Mouse (Mus musculus): ENCODE results near the gene Tuba1a. TPM values are rescaled to one million over a fixed set of nuclear protein-coding genes. Genes with fewer than 3 reads are reported as not detected.

Tuba1a gene
- 25.4 and 32.0 TPM in 2 replicates for total RNA-seq (2017)

GRCm38 (mm10) chr15:98953401-98954356, at the start of gene Tuba1a, which contains the start of gene Gm49450:
TSS of gene Tuba1a (minus strand) at chr15:98953703.
TSS of gene Gm49450 (minus strand) at chr15:98953551.
- ATAC-seq (replicated peaks; ENCODE audit: low read depth, poor library complexity, severe bottlenecking), result peak; percentile 90

DNA sequence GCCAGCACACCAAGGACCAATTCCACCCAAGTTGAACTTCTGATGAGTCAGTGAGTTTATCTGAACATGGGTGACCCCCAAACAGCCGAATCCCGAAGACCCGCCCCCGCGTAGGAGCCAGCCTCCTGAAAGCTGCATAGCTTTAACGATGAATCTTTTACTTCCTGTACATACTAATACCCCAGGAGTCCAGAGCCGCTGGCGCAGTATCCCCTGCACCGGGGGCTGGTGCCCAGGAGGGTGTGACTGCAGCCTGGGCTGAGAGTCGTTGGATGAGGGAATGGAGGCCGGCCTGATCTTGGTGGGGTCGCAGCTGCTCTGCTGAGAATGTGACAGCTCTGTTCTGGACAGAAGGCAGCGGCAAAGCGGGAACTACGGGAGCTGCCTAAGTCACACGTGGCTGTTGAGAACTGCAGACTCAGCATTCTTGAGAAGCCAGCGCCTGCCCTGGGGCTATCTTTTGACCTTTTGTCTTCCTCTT, 48.0 kb upstream of the Tuba1a start:
- ATAC-seq (replicated peaks; ENCODE audit: low read depth, poor library complexity, severe bottlenecking), result peak; percentile 51

DNA sequence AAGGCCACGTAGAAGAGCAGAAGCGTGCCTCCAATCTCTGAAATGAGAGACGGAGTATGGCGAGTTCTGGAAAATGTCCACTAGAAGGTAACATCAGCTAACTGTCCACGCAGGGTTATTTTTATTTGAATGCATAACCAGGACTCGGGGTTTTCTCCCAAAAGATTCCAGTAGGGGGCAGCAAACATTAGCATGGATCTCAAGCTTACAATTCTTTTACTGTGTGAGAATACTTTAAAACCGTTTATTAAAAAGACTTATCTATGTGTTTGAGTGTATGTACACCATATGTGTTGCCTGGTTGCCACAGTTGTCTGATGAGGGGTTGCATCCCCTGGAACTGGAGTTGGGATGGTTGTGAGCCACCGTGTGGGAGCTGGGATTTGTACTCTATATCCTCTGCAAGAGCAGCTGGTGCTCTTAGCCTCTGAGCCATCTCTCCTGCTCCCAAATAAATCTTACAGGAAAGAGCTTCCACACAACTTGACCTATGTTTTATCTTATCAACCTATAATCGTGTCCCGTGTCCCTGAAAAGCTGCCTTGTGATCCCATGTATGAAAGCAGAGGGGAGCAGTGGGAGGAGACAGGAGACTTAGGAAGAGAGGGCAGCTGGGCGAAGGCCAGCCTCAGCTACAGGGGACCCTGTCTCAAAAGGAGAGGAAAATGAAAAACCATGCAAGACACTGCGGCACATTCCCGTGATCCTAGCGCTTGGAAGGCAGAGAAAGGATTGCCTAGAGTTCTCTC, 47.2 kb upstream of the Tuba1a start:
- peak; percentile 48 for ATAC-seq (replicated peaks; ENCODE audit: low read depth, poor library complexity, severe bottlenecking)

- no peak for ATAC-seq (replicated peaks; ENCODE audit: low read depth, poor library complexity, severe bottlenecking)
Observed at GRCm38 (mm10) chr15:98998775-98999157, 45.3 kb upstream of the Tuba1a start.

DNA sequence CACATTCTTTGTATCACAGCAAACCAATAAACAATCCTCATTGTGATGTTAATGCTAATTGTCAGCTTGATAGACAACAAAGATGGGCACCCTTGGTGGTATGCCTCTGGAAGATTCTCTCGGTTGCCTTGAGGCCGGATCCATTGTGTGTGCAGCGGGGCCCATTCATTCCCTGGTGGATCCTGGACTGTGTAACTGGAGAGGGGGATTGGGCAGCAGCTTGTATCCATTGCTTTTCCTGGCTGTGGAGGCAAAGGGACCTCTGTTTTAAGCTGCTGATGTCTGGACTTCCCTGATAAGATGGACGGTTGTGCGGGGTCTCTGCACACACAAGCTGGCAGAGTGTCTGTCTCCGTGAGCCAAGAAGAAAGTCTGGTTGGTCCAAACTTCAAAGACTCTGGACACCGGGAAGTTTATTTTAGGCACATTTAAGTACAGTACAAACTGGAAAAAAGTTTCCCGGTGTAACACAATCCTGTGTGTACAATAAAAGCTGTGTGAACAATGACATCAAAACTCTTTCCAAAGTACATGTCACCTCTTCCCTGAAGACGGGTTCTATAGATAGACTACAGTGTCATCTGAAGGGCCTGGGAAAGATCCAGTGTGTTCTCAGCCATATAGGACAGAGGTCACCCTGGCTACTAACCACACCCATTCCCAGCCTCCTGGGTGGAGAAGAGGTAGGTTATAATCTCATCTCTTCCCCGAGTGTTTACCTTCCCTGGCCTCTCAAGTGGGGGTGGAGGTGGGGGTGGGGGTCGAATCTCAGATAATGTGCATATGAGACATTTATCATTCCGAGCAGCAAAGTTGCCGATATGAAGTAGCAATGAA, 44.7 kb upstream of the Tuba1a start:
- ATAC-seq (replicated peaks; ENCODE audit: low read depth, poor library complexity, severe bottlenecking), result no peak

GRCm38 (mm10) chr15:98996840-98997239, 43.3 kb upstream of the Tuba1a start:
- no peak for ATAC-seq (replicated peaks; ENCODE audit: low read depth, poor library complexity, severe bottlenecking)

- ATAC-seq (replicated peaks; ENCODE audit: low read depth, poor library complexity, severe bottlenecking), result no peak
Observed at GRCm38 (mm10) chr15:98994957-98995520, 41.5 kb upstream of the Tuba1a start.

- ATAC-seq (replicated peaks; ENCODE audit: low read depth, poor library complexity, severe bottlenecking), result peak; percentile 70
Observed at GRCm38 (mm10) chr15:98993865-98994264, 40.4 kb upstream of the Tuba1a start.

- peak; percentile 90 for ATAC-seq (replicated peaks; ENCODE audit: low read depth, poor library complexity, severe bottlenecking)
Observed at GRCm38 (mm10) chr15:98993093-98993793, 39.7 kb upstream of the Tuba1a start.

GRCm38 (mm10) chr15:98992086-98992912, 38.8 kb upstream of the Tuba1a start:
- ATAC-seq (replicated peaks; ENCODE audit: low read depth, poor library complexity, severe bottlenecking), result peak; percentile 77

GRCm38 (mm10) chr15:98991540-98992050, 38.1 kb upstream of the Tuba1a start:
- no peak for ATAC-seq (replicated peaks; ENCODE audit: low read depth, poor library complexity, severe bottlenecking)

- no peak for ATAC-seq (replicated peaks; ENCODE audit: low read depth, poor library complexity, severe bottlenecking)
Observed at GRCm38 (mm10) chr15:98990669-98991539, 37.4 kb upstream of the Tuba1a start.

DNA sequence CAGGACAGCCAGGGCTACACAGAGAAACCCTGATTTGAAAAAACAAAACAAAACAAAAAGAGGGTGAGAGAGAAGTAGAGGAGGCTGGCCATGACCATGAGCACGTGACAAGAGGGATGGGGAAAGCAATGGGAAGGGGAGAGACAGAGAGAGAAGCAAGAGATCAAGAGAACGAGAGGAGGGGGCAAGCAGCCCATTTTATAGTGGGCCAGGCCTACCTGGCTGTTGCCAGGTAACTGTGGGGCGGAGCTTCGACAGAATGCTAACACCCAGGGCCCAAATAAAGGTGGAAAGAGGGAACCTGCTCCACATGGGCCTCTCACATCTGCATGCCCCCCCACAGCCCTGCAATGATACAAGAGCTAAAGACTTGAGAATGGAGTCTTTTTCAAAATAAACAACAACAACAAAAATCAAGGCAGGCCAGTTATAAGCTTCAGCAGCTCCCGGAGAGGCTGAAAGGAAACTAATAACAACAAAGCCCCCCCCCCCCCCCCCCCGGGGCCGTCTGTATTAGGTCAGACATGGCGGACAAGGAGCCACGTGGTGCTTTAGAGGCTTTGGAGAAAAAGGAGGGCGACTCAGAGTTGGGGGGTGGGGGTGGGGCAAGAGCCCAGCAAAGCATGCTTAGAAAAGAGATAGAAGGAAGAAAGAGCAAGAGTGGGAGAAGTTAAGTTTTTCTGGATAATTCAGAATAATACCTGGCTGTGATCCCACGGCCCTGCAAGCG, 36.4 kb upstream of the Tuba1a start:
- no peak for ATAC-seq (replicated peaks; ENCODE audit: low read depth, poor library complexity, severe bottlenecking)

DNA sequence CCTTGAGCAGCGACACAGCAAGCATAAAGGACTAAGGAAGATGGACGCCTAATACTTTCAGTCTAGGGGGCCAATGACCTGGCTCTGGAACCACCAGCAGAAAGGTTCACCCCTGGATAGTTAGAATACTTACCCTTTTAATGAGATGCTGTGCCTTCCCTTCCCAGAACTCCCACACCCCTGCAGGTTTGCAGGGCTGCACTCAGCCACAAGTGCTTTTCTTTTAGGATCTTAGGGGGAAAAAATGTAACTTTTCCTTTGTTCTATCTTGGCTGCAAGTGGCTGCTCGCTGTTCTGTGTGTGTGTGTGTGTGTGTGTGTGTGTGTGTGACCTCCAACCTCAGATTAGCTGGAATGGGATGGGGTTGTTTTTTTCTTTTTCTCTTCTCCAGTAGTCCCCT, 35.3 kb upstream of the Tuba1a start:
- no peak for ATAC-seq (replicated peaks; ENCODE audit: low read depth, poor library complexity, severe bottlenecking)

- no peak for ATAC-seq (replicated peaks; ENCODE audit: low read depth, poor library complexity, severe bottlenecking)
Observed at GRCm38 (mm10) chr15:98987661-98988181, 34.2 kb upstream of the Tuba1a start.

GRCm38 (mm10) chr15:98987077-98987630, 33.7 kb upstream of the Tuba1a start:
- ATAC-seq (replicated peaks; ENCODE audit: low read depth, poor library complexity, severe bottlenecking), result no peak

All from common myeloid progenitor, adult 5-6 weeks (primary cell).